Mouse (Mus musculus) frontal cortex, adult (tissue): ENCODE results near the gene Slc2a5.

Experiments
- ATAC-seq: cut with Nextera tagmentation; 2 replicates; pipeline ENCODE4 v1.9.2; 2017; ENCODE audit warnings: mild to moderate bottlenecking, moderate library complexity, mixed read lengths; ENCODE audit not compliant: low TSS enrichment

Gene Slc2a5

GRCm38 (mm10) chr4:150140346-150140745 is 21.3 kb downstream of the Slc2a5 start:
- ATAC-seq, result no peak

- no peak for ATAC-seq
These were observed 25.2 kb downstream of the Slc2a5 start for GRCm38 (mm10) chr4:150144242-150144641.

GRCm38 (mm10) chr4:150146286-150146685 is 27.2 kb downstream of the Slc2a5 start:
- no peak for ATAC-seq

GRCm38 (mm10) chr4:150151045-150151444 is 32.0 kb downstream of the Slc2a5 start:
- ATAC-seq, result no peak

GRCm38 (mm10) chr4:150152483-150152882 is 33.4 kb downstream of the Slc2a5 start:
- ATAC-seq, result no peak

GRCm38 (mm10) chr4:150155301-150155700 is 36.2 kb downstream of the Slc2a5 start:
- ATAC-seq, result no peak

- no peak for ATAC-seq
These were observed 36.6 kb downstream of the Slc2a5 start for GRCm38 (mm10) chr4:150155731-150156130.

- ATAC-seq, result no peak
These were observed 38.3 kb downstream of the Slc2a5 start for GRCm38 (mm10) chr4:150157348-150157882.

- no peak for ATAC-seq
These were observed 40.4 kb downstream of the Slc2a5 start for GRCm38 (mm10) chr4:150159458-150159857.

GRCm38 (mm10) chr4:150162561-150163169 is 43.6 kb downstream of the Slc2a5 start:
- no peak for ATAC-seq

- ATAC-seq, result no peak
These were observed 45.8 kb downstream of the Slc2a5 start for GRCm38 (mm10) chr4:150164875-150165274.

GRCm38 (mm10) chr4:150168406-150168805 is 49.3 kb downstream of the Slc2a5 start:
- 0 out of 2 replicates have a peak, but pooled peaks have one; percentile 44 for ATAC-seq

GRCm38 (mm10) chr4:150172107-150172506 is 53.0 kb downstream of the Slc2a5 start:
- ATAC-seq, result no peak

GRCm38 (mm10) chr4:150173281-150173680 is 54.2 kb downstream of the Slc2a5 start:
- no peak for ATAC-seq

- no peak for ATAC-seq
These were observed 54.9 kb downstream of the Slc2a5 start for GRCm38 (mm10) chr4:150174027-150174426.

GRCm38 (mm10) chr4:150176535-150176934 is 57.5 kb downstream of the Slc2a5 start:
- no peak for ATAC-seq

GRCm38 (mm10) chr4:150177122-150177521 is 58.0 kb downstream of the Slc2a5 start:
- ATAC-seq, result no peak

GRCm38 (mm10) chr4:150178131-150178530 is 59.0 kb downstream of the Slc2a5 start:
- ATAC-seq, result no peak

- ATAC-seq, result no peak
These were observed 62.2 kb downstream of the Slc2a5 start for GRCm38 (mm10) chr4:150181304-150181703.

- no peak for ATAC-seq
These were observed 69.2 kb downstream of the Slc2a5 start for GRCm38 (mm10) chr4:150188236-150188635.

GRCm38 (mm10) chr4:150192199-150192598 is 73.1 kb downstream of the Slc2a5 start:
- ATAC-seq, result no peak
